ENCODE assay signal across 8 mouse cellular contexts in the genomic region with DNA sequence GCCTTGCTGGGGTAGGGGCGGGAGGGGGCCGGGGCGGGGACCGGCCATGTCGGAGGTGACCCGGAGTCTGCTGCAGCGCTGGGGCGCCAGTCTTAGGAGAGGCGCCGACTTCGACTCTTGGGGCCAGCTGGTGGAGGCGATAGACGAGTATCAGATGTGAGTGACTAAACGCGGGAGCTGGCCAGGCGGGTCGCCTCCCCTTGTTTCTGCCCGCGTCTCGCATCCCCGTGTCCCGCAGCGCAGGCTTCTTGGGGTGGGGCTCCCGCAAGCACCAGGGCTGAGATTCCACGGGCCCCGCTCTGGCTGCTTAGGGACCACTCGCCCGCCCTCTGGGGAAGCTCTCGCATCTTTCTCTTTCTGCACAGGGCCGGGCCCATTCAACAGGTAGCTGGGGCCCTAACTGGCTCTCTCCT. TPM values are rescaled to one million over a fixed set of nuclear protein-coding genes. Genes with fewer than 3 reads are reported as not detected.
DNase-seq lines count a peak whose midpoint lies in the region; ATAC-seq and TF ChIP-seq lines count a peak whose summit lies in the region.

No protein-coding gene starts in this region.

- TF ChIP-seq CTCF in kidney, adult 2 months (conservative IDR thresholded peaks at IDR 0.05; ENCODE audit: insufficient read depth, insufficient read length, low read depth, low read length): no peak

- H3K9ac ChIP-seq in heart, embryonic 15.5 days: peak overlapping the region; percentile 55
- peak overlapping the region; percentile 33 for H3K9ac ChIP-seq in neural tube, embryonic 12.5 days

- peak overlapping the region; percentile 12; the same call in 1 of the 2 replicates for H3K27ac ChIP-seq in kidney, adult 2 months (ENCODE audit: insufficient read depth, low read depth, low read length)
- H3K27ac ChIP-seq in heart, embryonic 15.5 days: peak overlapping the region; percentile 76
- H3K27ac ChIP-seq in neural tube, embryonic 12.5 days: no peak overlapping the region

- H3K4me1 ChIP-seq in kidney, adult 2 months (ENCODE audit: control insufficient read depth, insufficient read depth, low read length): no peaks in the 10 kb centered on the region
- H3K4me1 ChIP-seq in heart, embryonic 15.5 days (replicated peaks): no peaks in the 10 kb centered on the region
- no peaks in the 10 kb centered on the region for H3K4me1 ChIP-seq in neural tube, embryonic 12.5 days

- under 1% methylated on average over 30 of the region's 30 CpGs for WGBS in kidney, adult 2 months
- WGBS in heart, embryonic 15.5 days: 1% methylated on average over 29 of the region's 30 CpGs
- 1% methylated on average over 30 of the region's 30 CpGs for WGBS in neural tube, embryonic 12.5 days

- no peaks in the 10 kb centered on the region; the same call in 1 of the 2 replicates for H3K36me3 ChIP-seq in kidney, adult 2 months (ENCODE audit: control insufficient read depth, insufficient read depth, low read length)
- H3K36me3 ChIP-seq in heart, embryonic 15.5 days: peaks cover 11% of the 10 kb centered on the region
- 0 out of 2 replicates have a peak, but pooled peaks cover 8% of the 10 kb centered on the region for H3K36me3 ChIP-seq in neural tube, embryonic 12.5 days

- no peaks in the 10 kb centered on the region for H3K9me3 ChIP-seq in heart, embryonic 15.5 days (replicated peaks)
- H3K9me3 ChIP-seq in neural tube, embryonic 12.5 days: no peaks in the 10 kb centered on the region

- H3K4me3 ChIP-seq in kidney, adult 2 months (ENCODE audit: insufficient read depth, low read depth, low read length): peak overlapping the region; percentile 83
- peak overlapping the region; percentile 58 for H3K4me3 ChIP-seq in heart, embryonic 15.5 days
- H3K4me3 ChIP-seq in neural tube, embryonic 12.5 days: peak overlapping the region; percentile 49

- peak overlapping the region; percentile 63 for H3K4me2 ChIP-seq in heart, embryonic 15.5 days
- H3K4me2 ChIP-seq in neural tube, embryonic 12.5 days (replicated peaks): peak overlapping the region; percentile 60

- ATAC-seq in heart, embryonic 15.5 days (replicated peaks; ENCODE audit: insufficient number of reproducible peaks, insufficient read depth, low FRiP score, low read depth): peak; percentile 11
- peak; percentile 46 for ATAC-seq in neural tube, embryonic 12.5 days (ENCODE audit: low FRiP score, low read depth)

- H3K27me3 ChIP-seq in kidney, adult 2 months (replicated peaks; ENCODE audit: control insufficient read depth, insufficient read depth, low read length): no peaks in the 10 kb centered on the region
- no peaks in the 10 kb centered on the region for H3K27me3 ChIP-seq in heart, embryonic 15.5 days
- H3K27me3 ChIP-seq in neural tube, embryonic 12.5 days (replicated peaks): no peaks in the 10 kb centered on the region

- no peak for DNase-seq in kidney, adult 2 months
- DNase-seq in kidney, postnatal 4 days: no peak
- DNase-seq in ES-CJ7 (ENCODE audit: low read depth, low spot score): peak; percentile 48
- DNase-seq in embryo, embryonic 10.5 days (ENCODE audit: low spot score): peak; percentile 67
- DNase-seq in liver: peak; percentile 76
- peak; percentile 38 to 42 for DNase-seq in urinary bladder, postnatal 36 days (ENCODE audit: low spot score in 2 of 2)

- no peak for TF ChIP-seq POLR2A in kidney, adult 2 months (IDR thresholded peaks at IDR 0.05; ENCODE audit: low read depth, low read length)

RNA-seq across cellular contexts. Expression of gene Brox, which starts 0.4 kb away (rescaled TPM):
- polyA plus RNA-seq in kidney, adult 2 months (2012; rRNA removed): 15.5 and 19.8 TPM in 2 replicates
- 38.6 and 42.3 TPM in 2 replicates for polyA plus RNA-seq in heart, embryonic 15.5 days (2015; fragmentation: Nextera tagmentation; extraction: Ambion mirVana)
- 77.8 and 88.5 TPM in 2 replicates for polyA plus RNA-seq in neural tube, embryonic 12.5 days (2016; fragmentation: Nextera tagmentation; extraction: Ambion mirVana)

RNA-seq across cellular contexts. Expression of gene Aida, which starts 1.1 kb away (rescaled TPM):
- polyA plus RNA-seq in kidney, adult 2 months (2012; rRNA removed): 13.2 and 16.8 TPM in 2 replicates
- polyA plus RNA-seq in heart, embryonic 15.5 days (2015; fragmentation: Nextera tagmentation; extraction: Ambion mirVana): 30.0 and 30.9 TPM in 2 replicates
- 57.7 and 68.8 TPM in 2 replicates for polyA plus RNA-seq in neural tube, embryonic 12.5 days (2016; fragmentation: Nextera tagmentation; extraction: Ambion mirVana)

Comparison
In these comparisons a context has a peak if more than half of its experiments do, and no peak if none do; other contexts are left out.
1. DNase-seq: peak in ES-CJ7 (single experiment), embryo, embryonic 10.5 days (single experiment), liver (single experiment) and urinary bladder, postnatal 36 days (2 of 2); none in kidney, adult 2 months (single experiment) and kidney, postnatal 4 days (0 of 2).
2. Peak in every context shown above with its lines, with median percentiles within 50 percentile points of each other: H3K4me3 ChIP-seq.